Mouse (Mus musculus) ovary, postnatal 14 days (tissue): Measurements from ENCODE around the gene Mrpl4.
A peak's percentile ranks its signal among the peaks of the same experiment; 100 is the strongest.
"Not testable (repeated sequence)": the region's sequence is repeated elsewhere in the genome, so short reads cannot be mapped to it uniquely, and the experiment has no call there.

Experiments used
- DNase-seq: peaks from one replicate; pipeline ENCODE4 v3.0.0; 2022; ENCODE audit warnings: low spot score

The Mrpl4 gene

DNA sequence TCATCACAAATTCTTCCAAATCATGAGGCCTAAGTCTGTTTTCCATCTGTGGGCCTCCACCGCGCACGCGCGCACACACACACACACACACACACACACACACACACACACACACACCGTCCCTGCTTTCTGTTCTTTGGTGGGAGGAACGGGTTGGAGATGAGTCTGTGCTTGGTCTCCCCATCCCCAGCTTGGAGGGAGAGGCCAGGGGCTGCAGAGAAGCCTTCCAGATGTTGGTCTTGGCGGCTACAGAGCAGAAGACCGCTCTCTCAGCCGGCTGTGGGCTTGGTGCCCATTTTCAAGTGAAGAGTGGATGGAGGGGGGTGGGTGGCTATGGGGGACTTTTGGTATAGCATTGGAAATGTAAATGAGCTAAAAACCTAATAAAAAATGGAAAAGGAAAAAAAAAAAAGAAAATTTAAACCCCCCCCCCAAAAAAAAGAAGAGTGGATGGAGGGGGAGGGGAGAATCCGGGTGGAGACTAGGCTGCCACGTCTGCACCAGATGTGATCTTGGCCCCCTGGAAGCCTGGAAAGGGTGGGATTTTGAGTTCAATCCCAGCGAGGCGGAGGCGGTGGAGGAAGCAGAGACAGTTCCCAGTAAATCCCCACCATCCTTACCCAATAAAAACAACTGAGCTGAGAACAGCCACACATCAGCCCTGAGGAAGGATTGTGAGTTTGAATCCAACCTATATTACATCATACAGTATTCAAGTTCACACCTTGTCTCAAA lies 15.4 kb upstream of the Mrpl4 start:
- no peak for DNase-seq

DNA sequence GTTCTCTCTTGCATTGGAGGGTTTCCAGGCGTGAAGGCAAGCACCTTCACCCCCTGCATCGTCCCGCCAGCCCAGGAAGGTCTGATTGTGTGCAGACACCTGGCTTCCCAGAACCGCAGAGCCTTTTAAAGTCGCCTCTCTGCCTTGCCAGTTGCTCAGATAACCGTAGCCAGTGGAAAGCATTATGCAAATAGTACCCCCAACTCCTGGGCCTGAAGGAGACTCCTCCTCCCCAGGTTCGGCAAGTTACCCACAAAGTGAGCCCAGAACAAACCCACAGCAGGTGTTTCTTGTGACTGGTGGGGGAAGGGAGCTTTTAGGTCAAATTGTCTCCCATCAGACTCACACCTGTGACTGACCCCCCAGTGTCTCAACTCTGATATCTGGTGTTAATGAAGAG lies 14.6 kb upstream of the Mrpl4 start:
- no peak for DNase-seq

DNA sequence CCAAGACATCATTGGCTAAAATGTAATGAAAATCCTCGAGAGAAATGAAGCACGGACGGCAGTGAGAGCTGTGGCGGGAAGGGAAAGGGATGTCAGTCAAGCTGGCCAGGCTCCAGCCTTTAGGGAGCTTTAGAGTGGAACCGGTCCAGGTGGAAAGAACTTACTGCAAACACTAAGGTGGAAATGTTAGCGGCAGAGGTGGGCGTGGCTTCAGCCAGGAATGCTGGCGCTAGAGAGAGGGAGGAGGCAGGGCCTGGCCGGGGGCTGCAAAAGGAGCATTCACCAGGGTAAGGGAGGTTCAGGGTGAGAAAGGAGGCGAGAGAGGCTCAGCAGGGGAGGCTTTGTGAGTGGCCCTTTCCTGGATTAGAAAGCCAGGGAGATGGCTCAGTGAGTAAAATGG lies 11.7 kb upstream of the Mrpl4 start:
- no peak for DNase-seq

DNA sequence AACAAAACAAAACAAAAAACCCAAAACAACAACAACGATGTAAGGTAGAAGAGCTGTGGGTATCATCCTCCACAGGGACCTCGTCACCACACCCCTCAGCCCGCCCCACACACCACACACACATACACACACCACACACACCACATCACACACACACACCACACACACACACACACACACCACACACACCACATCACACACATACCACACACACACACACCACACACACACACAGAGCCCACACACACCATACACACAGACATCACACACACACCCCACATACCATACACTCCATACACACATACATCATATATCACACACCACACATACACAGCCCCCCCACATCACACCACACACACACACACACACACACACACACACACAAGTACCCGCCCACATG lies 11.0 kb upstream of the Mrpl4 start:
- DNase-seq = no peak

DNA sequence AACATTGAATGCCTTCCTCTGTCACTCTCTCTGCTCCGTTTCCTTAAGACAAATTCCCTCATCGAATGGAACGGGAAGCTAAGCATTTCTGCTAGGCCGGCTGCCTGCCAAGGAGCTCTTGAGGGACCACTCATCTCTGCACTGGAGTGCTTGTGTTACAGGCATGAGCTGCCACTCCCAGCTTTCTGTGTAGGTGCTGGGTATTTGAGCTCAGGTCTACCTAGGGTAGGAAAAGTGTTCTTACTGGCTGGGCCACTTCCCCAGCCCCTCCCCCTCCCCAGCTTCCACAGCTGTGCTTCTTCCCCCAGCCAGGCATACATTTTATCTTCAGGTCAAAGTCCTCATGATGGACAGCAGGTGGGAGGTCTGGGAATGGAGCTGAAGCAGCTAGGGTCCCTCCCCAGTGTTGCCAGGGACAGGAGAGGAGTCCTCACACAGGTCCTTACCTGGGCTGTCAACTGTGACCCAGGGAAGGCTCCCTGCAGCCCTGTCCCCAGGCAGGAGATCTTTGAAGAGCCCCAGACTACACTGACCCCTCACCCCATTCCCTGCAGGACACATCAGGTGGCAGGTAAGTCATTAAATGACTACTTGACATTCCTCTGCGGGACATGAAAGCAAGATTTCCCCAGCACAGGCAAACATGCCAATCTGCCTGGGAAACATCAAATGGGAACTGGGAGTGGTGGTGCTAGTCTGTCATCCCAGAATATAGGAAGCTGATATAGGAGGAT lies 9.2 kb upstream of the Mrpl4 start:
- no peak for DNase-seq

DNA sequence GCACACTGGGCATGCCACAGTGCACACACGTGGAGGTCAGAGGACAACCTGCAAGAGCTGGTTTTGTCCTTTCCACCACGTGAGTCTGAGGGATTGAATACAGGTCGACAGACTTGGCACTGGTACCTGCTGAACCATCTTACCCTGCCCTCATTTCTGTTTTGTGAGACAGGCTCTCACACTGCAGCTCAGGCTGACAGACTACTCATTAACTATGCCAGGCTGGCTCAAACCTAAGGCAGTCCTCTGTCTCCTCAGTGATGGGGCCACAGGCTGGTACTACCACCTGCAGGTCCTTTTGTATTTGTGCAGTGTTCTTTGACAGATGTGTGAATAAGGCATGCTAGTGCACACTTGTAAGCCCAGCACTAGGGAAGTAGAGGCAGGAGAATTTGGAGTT lies 7.5 kb upstream of the Mrpl4 start:
- no peak for DNase-seq

DNA sequence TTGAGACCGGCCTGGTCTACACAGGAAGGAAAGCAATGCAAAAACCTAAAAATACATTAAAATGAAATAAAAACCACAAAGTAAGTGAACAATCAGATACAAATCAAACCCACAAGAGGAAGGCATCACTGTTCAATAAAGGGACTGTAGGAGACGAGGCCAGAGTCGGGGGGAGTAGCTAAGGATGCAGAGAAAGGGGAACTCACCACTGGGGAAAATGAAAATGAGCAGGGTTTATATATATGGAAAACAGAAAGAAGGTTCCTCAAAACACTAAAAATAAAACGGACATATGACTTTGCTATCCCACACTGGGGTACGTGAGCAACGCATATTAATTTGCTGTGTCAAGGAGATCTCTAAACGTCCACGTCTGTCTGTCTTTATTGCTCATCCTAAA lies 5.5 kb upstream of the Mrpl4 start:
- DNase-seq = no peak

DNA sequence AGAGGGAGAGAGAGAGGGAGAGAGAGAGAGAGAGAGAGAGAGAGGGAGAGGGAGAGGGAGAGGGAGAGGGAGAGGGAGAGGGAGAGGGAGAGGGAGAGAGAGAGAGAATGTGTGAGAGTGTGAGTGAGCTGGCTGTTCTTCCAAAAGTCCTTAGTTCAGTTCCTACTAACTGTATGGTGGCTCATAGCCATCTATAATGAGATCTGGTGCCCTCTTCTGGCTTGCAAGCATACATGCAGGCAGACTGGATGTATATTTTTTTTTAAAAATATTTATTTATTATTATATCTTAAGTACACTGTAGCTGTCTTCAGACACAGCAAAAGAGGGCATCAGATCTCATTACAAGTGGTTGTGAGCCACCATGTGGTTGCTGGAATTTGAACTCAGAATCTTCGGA lies 4.2 kb upstream of the Mrpl4 start:
- not testable (repeated sequence) for DNase-seq

DNA sequence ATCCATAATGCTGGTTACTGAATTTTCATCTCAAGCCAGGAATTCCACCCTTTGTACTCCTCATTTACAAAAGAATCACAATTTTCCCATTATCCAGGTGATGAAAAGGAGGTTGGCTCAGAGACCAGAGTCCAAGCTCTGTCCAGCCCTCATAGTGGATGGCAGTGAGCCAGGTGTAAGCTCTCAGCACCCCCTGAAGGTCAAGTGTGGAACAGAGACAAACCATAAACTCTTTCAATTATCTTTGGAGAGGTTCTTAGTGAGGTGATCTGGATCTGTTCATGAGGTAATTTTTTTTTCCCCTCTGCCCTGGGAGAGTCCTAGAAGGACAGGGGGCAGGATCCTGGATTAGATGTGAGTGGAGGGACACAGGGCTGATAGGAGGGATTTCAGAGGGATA lies 1.7 kb upstream of the Mrpl4 start:
- DNase-seq = no peak

DNA sequence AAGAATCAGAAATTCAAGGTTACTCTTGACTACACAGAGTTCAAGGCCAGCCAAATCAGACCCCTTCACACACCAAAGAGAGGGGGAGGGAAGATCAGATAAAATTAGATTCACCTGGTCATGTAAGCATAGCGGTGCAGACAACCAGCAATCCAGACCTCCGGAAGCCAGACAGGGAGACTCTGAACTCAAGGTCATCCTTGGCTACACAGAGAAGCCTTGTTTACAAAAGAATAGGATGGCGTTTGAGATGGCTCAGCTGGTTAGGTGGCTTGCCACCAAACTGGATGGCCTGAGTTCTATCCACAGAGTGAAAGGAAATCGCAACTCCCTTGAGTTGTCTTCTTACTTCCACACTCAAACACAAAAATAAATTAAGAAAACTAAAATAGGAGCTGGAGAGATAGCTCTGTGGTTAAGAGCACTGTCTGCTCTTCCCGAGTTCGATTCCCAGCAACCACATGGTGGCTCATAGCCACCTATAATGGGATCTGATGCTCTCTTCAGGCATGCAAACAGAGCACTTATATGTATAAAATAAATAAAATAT lies 812 bp upstream of the Mrpl4 start:
- no peak for DNase-seq

DNA sequence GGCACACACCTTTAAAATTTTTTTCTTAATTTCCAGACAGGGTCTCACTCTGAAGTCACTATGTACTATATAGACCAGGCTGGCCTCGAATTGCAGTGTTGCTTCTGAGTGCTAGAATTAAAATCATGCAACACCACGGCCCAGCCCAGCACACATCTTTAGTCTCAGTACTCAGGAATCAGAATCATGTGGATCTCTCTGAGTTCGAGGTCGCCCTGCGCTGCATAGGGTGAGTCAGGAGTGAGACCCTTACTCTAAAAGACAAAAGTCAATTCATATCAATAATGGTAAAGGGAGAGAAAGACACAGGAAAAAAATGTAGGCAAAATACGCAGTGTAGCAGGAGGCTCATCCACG lies 290 bp upstream of the Mrpl4 start:
- no peak for DNase-seq

DNA sequence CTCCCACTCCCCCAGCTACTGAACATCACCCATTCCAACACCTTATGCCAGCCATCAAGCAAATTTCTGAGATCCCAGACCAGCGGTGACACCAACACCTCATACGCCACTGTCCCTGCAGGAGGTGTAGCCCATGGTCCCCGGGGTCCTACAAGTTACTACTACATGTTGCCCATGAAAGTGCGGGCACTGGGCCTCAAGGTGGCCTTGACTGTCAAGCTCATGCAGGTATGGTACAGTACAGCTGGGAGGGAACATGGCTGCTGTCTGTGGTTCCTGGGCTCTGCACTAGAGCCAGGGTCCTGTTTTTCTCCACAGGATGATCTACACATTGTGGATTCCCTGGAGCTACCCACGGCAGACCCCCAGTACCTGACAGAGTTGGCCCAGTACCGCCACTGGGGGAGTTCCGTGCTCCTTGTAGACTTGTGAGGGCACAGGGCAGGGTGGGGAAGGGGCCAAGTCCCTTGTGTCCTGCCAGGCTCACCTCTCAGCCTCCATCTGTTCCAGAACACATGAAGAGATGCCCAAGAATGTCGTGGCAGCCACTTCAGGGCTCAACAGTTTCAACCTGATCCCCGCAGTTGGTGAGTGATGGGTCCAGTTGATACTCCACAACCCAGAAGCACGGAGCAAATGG lies 4.9 kb downstream of the Mrpl4 start:
- no peak for DNase-seq

DNA sequence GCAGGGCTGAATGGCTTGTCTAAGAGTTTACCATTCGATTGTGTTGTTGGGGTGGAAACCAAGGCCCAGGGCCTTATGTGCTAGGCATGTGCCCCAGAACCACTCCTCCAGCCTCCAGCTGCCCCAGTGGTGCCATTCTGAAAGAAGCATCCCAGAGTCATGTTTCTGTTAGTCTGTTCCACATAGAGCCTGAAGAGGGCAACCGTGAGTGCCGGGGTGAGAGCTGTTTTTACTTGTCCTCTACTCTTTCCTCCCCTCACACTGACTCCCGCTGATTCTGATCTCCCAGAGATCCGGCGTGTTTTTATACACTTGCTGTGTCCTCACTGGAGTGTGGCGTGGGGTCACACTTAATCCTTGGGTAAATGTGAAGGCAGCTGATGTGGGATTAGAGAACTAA lies 5.5 kb downstream of the Mrpl4 start:
- no peak for DNase-seq

DNA sequence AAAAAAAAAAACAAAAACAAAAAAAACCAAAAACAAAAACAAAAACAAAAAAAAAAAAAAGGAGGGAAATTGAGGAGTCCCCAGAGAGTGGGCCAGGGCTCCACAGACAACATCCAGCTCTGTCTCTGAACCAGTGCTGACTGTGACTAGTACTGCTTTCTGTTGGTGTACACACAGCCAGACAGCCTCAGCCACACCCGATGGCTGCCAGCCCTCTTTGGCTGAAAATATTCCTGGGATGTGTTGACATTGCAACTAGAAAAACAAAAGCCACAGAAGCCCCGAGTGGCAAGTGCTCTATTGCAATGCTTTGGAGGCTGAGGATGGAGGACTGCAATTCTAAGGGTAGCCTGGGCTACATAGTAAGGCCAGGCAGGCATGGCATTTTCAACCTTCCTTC lies 7.8 kb downstream of the Mrpl4 start:
- no peak for DNase-seq

DNA sequence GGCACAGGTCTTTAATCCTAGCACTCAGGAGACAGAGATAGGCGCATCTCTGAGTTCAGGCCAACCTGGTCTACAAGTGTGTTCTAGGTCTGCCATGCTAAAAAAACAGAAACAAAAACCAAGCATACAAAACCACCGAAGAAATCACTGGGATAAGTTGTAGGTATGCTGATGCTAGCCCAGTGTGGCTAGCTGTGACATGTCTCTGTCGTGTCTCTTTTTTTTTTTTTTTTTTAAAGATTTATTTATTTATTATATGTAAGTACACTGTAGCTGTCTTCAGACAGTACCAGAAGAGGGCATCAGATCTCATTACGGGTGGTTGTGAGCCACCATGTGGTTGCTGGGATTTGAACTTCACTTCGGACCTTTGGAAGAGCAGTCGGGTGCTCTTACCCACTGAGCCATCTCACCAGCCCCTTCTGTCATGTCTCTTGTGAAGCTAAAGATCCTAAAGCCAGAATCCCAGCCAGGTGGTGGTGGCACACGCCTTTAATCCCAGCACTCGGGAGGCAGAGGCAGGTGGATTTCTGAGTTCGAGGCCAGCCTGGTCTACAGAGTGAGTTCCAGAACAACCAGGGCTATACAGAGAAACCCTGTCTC lies 8.5 kb downstream of the Mrpl4 start:
- not testable (repeated sequence) for DNase-seq

DNA sequence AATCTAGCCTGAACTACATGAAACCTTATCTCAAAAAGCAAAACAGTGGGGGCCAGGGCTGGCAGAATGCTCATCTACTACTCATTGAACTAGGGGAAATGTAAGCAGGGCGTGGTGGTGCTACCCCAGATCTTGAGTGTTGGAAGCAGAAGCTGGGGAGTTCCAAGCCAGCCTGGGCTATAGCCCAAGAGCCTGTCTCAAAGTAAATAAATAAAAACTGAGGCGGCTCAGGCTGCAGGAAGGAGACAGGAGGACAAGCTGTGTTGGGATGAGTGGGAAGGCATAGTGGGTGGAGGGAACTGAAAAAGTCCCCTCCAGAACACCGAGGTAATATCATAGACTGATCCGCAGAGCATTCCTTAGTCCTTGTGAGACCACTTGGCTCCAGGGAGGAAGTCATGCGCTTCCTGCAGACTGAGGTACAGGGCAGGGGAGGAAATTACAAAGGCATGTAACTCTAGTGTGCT lies 9.3 kb downstream of the Mrpl4 start:
- DNase-seq = no peak

DNA sequence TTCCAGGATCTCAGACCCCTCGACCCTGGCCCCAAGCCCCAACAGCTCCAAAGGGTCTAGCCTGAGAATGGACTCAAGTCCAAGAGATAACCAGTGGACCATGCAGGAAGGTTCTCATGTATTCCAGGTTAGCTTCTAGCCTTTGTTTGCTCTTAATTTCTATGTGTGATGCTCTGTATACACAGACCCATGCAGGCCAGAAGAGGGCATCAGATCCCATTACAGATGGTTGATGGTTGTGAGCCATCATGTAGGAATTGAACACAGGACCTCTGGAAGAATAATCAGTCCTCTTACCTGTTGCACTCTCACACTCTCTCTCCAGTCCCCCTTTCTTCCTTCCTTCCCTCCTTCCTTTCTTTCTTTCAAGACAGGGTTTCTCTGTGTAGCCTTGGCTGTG lies 9.8 kb downstream of the Mrpl4 start:
- DNase-seq = no peak

DNA sequence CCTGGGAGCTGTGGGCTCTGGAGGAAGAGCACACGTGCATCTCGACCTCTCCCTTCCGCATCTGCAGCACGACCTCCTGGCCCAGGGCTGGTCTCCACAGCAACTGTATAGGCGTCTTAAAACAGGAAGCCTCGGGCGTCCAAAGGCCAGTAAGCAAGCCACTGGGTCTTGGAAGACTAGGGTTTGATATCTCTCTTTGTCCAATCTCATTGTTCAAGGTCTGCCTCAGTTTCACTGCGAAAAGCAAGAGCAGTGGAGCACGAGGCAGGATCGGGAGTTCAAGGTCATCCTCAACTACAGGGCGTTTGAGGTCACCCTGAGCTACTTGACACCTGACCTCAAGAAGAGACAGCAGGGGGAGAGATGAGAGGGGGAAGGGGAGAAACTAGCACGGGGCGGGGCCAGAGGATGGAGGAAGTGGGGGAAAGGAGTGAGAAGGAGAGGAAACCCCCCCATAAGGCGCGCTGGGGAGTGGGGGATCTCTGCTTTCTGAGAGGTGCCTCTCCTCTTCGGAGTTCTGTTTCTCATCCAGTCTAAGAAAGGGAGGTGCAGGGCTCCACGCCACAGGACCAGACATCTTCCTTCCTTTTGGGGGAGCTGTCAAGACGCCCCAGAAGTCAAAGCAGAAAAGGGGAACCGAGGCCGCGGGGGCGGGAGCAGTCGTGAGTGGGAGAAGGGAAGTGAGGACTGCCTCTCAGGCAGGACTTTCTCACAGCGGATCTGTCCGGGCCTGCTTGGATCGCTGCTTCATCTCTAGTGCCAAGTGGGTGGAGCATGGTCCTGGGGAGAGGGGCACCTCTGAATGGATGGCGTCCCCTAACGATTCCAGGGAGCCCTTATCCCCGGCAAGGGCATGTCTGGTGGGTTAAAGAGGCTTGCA lies 12.4 kb downstream of the Mrpl4 start:
- DNase-seq = no peak

DNA sequence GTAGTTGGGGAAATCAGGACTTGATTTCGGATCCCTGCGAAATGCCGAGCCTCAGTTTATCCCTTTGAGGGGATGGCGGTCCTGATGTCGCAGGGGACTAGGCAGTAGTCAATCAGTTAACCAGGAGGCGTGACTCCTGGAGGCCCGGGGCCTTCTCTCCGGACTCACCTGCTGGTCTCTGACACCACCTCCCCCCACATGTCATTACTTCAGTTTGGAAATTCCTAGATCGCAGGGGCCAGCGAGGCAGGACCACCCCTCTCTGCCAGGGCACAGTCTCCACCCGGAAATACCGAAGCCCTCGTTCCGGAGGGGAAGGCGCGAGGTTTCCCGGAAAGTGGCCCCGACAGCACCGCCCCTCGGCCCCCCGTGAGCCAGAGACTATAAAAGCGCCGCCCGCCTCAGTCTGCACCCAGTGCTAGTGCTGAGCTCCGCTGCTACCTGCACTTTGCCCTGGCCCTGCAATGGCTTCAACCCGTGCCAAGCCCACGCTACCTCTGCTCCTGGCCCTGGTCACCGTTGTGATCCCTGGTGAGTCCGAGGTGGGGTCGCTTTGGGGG lies 13.1 kb downstream of the Mrpl4 start, which contains the start of gene Icam1:
Icam1 (plus strand) TSS at position 415 of the 560 bp plus-strand sequence.
- peak; percentile 58 for DNase-seq

DNA sequence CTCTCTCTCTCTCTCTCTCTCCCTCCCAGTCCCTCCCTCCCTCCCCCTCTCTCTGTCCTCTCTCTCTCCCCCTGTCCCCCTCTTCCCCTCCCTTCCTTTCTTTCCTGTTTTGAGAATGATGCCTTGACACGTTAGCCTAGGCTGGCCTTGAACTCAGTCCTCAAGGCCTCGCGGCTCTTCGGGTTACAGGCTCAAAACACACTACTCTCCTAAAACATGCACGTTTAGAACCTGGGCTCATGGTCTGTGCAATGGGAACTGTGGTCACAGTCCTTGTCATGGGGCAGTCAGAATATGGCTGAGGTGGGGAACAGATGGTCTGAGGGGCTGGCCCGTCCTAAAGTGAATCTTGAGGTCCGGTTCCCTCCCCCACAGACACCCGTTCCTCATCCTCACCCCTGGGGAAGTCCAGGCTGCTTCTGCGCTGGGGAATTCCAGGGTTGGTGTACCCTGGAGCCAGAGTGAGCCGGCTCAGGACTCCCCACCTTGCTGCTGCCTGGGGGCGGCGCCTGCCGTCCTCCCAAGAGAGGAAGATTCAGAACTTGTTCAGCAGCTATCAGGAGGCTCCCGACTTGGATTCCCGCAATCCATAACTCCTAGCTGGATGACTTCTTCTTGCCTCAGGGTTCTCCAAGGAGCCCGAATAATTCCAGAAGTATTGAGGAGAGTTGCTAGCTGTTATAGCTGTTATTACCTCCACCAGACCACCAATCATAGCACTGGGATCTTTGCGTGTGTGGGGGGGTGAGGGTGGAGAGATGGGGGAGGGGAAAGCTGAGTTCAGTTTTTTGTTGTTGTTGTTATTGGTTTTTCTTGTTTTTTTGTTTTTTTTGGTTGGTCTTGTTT lies 14.0 kb downstream of the Mrpl4 start:
- DNase-seq = no peak
